Mouse (Mus musculus) MEL (cell line): ENCODE results near the gene Dot1l. TPM values are rescaled to one million over a fixed set of nuclear protein-coding genes. Genes with fewer than 3 reads are reported as not detected.

Experiments
- DNase-seq: peaks from one replicate; pipeline ENCODE4 v3.0.0; 2011; ENCODE audit warnings: low read depth, low spot score
- H3K27ac ChIP-seq: 2 replicates; pipeline ENCODE4 v1.5.1; 2012; ENCODE audit warnings: low read depth, mild to moderate bottlenecking, control low read depth, low read length, moderate library complexity; ENCODE audit not compliant: control insufficient read depth
- H3K27me3 ChIP-seq, 2 experiments: fragments of 150-350 bp in 1 of 2; sonication (generic) in 1 of 2; 2 replicates each; pipeline ENCODE4 v1.6.1; 2012; ENCODE audit warnings: low read length in 2 of 2, mild to moderate bottlenecking in 2 of 2, improper control_type of control experiment in 1 of 2, moderate library complexity in 1 of 2; ENCODE audit not compliant: insufficient read depth in 2 of 2, control insufficient read depth in 1 of 2
- H3K36me3 ChIP-seq, 2 experiments: 2 replicates each; pipeline ENCODE4 v1.6.1; 2012 to 2014; ENCODE audit warnings: low read length in 2 of 2, improper control_type of control experiment in 1 of 2, inconsistent platforms in 1 of 2, mild to moderate bottlenecking in 1 of 2; ENCODE audit not compliant: insufficient read depth in 2 of 2, control insufficient read depth in 1 of 2
- H3K4me1 ChIP-seq, 2 experiments: fragments of 150-350 bp in 1 of 2; sonication (generic) in 1 of 2; 2 replicates each; pipeline ENCODE4 v1.6.1; 2012; ENCODE audit warnings: low read length in 2 of 2, improper control_type of control experiment in 1 of 2, mild to moderate bottlenecking in 1 of 2; ENCODE audit not compliant: insufficient read depth in 2 of 2, control insufficient read depth in 1 of 2
- H3K4me3 ChIP-seq, 2 experiments: fragments of 150-350 bp in 1 of 2; sonication (generic) in 1 of 2; 2 replicates each; pipeline ENCODE4 v1.5.1; 2012; ENCODE audit warnings: low read depth in 2 of 2, low read length in 2 of 2, mild to moderate bottlenecking in 2 of 2, moderate library complexity in 2 of 2, control low read depth in 1 of 2, improper control_type of control experiment in 1 of 2; ENCODE audit not compliant: control insufficient read depth in 1 of 2, insufficient read depth in 1 of 2
- H3K79me2 ChIP-seq: 2 replicates; pipeline ENCODE4 v1.6.1; 2012; ENCODE audit warnings: mild to moderate bottlenecking, low read length, moderate library complexity; ENCODE audit not compliant: control insufficient read depth, poor library complexity, insufficient read depth
- H3K9ac ChIP-seq: 2 replicates; pipeline ENCODE4 v1.6.1; 2012; ENCODE audit warnings: low read depth, mild to moderate bottlenecking, control low read depth, low read length, moderate library complexity; ENCODE audit not compliant: control insufficient read depth, poor library complexity, severe bottlenecking
- H3K9me3 ChIP-seq: fragments of 150-350 bp; sonication (generic); replicated peaks from 2 replicates; pipeline ENCODE4 v1.6.1; 2012; ENCODE audit warnings: mild to moderate bottlenecking, low read length, improper control_type of control experiment, moderate library complexity; ENCODE audit not compliant: insufficient read depth
- BHLHE40 ChIP-seq: IDR thresholded peaks from 2 replicates; pipeline ENCODE4 v1.6.1; 2012; ENCODE audit warnings: low read depth, mild to moderate bottlenecking, inconsistent platforms, low read length, improper control_type of control experiment, borderline replicate concordance
- CHD1 ChIP-seq: IDR thresholded peaks from 2 replicates; pipeline ENCODE4 v1.6.1; 2012; ENCODE audit warnings: low read depth, mild to moderate bottlenecking, inconsistent platforms, low read length, improper control_type of control experiment
- CTCF ChIP-seq, 3 experiments: IDR thresholded peaks in 2 of 3; conservative IDR thresholded peaks in 1 of 3; 2 replicates each; pipeline ENCODE4 v1.5.1; 2011 to 2012; ENCODE audit warnings: low read length in 3 of 3, low read depth in 2 of 3, mild to moderate bottlenecking in 2 of 3, improper control_type of control experiment in 1 of 3, inconsistent platforms in 1 of 3, mixed read lengths in 1 of 3, moderate library complexity in 1 of 3; ENCODE audit not compliant: control insufficient read depth in 1 of 3, insufficient read depth in 1 of 3, poor library complexity in 1 of 3, severe bottlenecking in 1 of 3
- ELF1 ChIP-seq: IDR thresholded peaks from 2 replicates; pipeline ENCODE4 v1.6.1; 2014; ENCODE audit warnings: low read depth, mild to moderate bottlenecking, inconsistent platforms, low read length, improper control_type of control experiment, moderate library complexity
- HCFC1 ChIP-seq: IDR thresholded peaks from 2 replicates; pipeline ENCODE4 v1.6.1; 2012; ENCODE audit warnings: low read depth, mild to moderate bottlenecking, inconsistent platforms, low read length, improper control_type of control experiment, moderate library complexity
- MAFK ChIP-seq: IDR thresholded peaks from 2 replicates; pipeline ENCODE4 v1.6.1; 2011; ENCODE audit warnings: low read depth, mild to moderate bottlenecking, low read length, improper control_type of control experiment, borderline replicate concordance
- MAX ChIP-seq: IDR thresholded peaks from 2 replicates; pipeline ENCODE4 v1.6.1; 2011; ENCODE audit warnings: low read length, improper control_type of control experiment
- MAZ ChIP-seq: IDR thresholded peaks from 2 replicates; pipeline ENCODE4 v1.6.1; 2012; ENCODE audit warnings: low read depth, mild to moderate bottlenecking, inconsistent platforms, low read length, improper control_type of control experiment
- MXI1 ChIP-seq: IDR thresholded peaks from 2 replicates; pipeline ENCODE4 v1.6.1; 2011; ENCODE audit warnings: mild to moderate bottlenecking, low read depth, low read length, improper control_type of control experiment
- MYB ChIP-seq: IDR thresholded peaks from 2 replicates; pipeline ENCODE4 v1.6.1; 2011; ENCODE audit warnings: mild to moderate bottlenecking, low read depth, low read length, improper control_type of control experiment
- MYC ChIP-seq: IDR thresholded peaks from 2 replicates; pipeline ENCODE4 v1.6.1; 2011; ENCODE audit warnings: low read depth, mild to moderate bottlenecking, low read length, improper control_type of control experiment, moderate library complexity
- NELFE ChIP-seq: IDR thresholded peaks from 2 replicates; pipeline ENCODE4 v1.6.1; 2011; ENCODE audit warnings: low read depth, low read length, improper control_type of control experiment
- NRF1 ChIP-seq: IDR thresholded peaks from 2 replicates; pipeline ENCODE4 v1.6.1; 2014; ENCODE audit warnings: low read depth, mild to moderate bottlenecking, inconsistent platforms, low read length, improper control_type of control experiment, moderate library complexity; ENCODE audit not compliant: poor library complexity, insufficient read depth, severe bottlenecking
- POLR2A ChIP-seq, 2 experiments: IDR thresholded peaks; 2 replicates each; pipeline ENCODE4 v1.6.1; 2011 to 2012; ENCODE audit warnings: low read length in 2 of 2, mild to moderate bottlenecking in 2 of 2, control low read depth in 1 of 2, improper control_type of control experiment in 1 of 2, low read depth in 1 of 2, moderate library complexity in 1 of 2; ENCODE audit not compliant: control insufficient read depth in 1 of 2, insufficient read depth in 1 of 2, poor library complexity in 1 of 2
- POLR2AphosphoS2 ChIP-seq: IDR thresholded peaks from 2 replicates; pipeline ENCODE4 v1.6.1; 2011; ENCODE audit warnings: low read length, improper control_type of control experiment
- RAD21 ChIP-seq: IDR thresholded peaks from 2 replicates; pipeline ENCODE4 v1.6.1; 2011; ENCODE audit warnings: mild to moderate bottlenecking, low read depth, low read length, improper control_type of control experiment
- SIN3A ChIP-seq: IDR thresholded peaks from 2 replicates; pipeline ENCODE4 v1.6.1; 2012; ENCODE audit warnings: low read length, improper control_type of control experiment, inconsistent platforms
- SMC3 ChIP-seq: IDR thresholded peaks from 2 replicates; pipeline ENCODE4 v1.6.1; 2011; ENCODE audit warnings: low read depth, low read length, improper control_type of control experiment
- TBP ChIP-seq: IDR thresholded peaks from 2 replicates; pipeline ENCODE4 v1.8.0; 2011; ENCODE audit warnings: low read depth, low read length, improper control_type of control experiment
- TCF12 ChIP-seq: IDR thresholded peaks from 2 replicates; pipeline ENCODE4 v1.6.1; 2014; ENCODE audit warnings: low read depth, mild to moderate bottlenecking, inconsistent platforms, low read length, improper control_type of control experiment, moderate library complexity
- UBTF ChIP-seq: IDR thresholded peaks from 2 replicates; pipeline ENCODE4 v1.6.1; 2012; ENCODE audit warnings: low read depth, mild to moderate bottlenecking, inconsistent platforms, low read length, improper control_type of control experiment, moderate library complexity, borderline replicate concordance; ENCODE audit not compliant: insufficient read depth
- USF1 ChIP-seq: IDR thresholded peaks from 2 replicates; pipeline ENCODE4 v1.6.1; 2014; ENCODE audit warnings: low read depth, mild to moderate bottlenecking, inconsistent platforms, low read length, improper control_type of control experiment, moderate library complexity
- polyA plus RNA-seq, 2 experiments: library from polyadenylated mRNA; stranded (reverse) in 1 of 2; unstranded in 1 of 2; fragments of >175 nt in 1 of 2; fragments of >200 nt in 1 of 2; gene quantifications; 2 replicates each; pipeline versions ENCODE4 v1.2.1 to v1.2.4; 2012; ENCODE audit warnings: low replicate concordance in 2 of 2, low read depth in 1 of 2; ENCODE audit not compliant: insufficient read length in 2 of 2, insufficient read depth in 1 of 2, missing spikeins in 1 of 2
- total RNA-seq: library from RNA; depleted of rRNA; stranded (reverse); fragments of 300-350 nt; gene quantifications from 2 replicates; pipeline ENCODE4 v1.2.3, GENCODE M21; 2012

The Dot1l gene
- total and polyA plus RNA-seq, 3 experiments, result 15.0 to 70.6 TPM; not detected in 1

DNA sequence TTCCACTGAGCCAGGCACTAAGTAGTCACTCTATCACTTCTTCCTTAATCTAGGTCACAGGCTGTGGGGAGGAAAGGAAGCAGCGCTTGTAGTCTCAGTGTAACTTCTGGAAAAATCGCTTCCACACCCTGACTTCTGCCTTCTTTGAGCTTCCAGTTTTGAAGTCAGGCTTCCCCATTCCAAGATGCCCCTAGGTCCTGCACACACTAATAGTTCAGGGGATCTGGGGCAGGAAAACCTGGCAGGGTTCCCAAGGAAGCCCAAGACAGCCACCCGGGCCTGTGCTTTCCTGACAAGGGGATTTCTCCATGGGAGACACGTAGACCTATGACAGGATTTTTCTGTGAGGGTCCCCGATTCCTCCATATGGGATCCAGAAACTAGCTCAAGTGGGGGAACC is 13.9 kb upstream of the Dot1l start:
- Histone ChIP-seq H3K4me1 (peaks cover 0 to 22% of the 10 kb centered on the region in 2 experiments; a peak in 2 of 4 replicates), H3K9ac (peak overlapping the region; percentile 84)
- DNase-seq, result peak; percentile 62

DNA sequence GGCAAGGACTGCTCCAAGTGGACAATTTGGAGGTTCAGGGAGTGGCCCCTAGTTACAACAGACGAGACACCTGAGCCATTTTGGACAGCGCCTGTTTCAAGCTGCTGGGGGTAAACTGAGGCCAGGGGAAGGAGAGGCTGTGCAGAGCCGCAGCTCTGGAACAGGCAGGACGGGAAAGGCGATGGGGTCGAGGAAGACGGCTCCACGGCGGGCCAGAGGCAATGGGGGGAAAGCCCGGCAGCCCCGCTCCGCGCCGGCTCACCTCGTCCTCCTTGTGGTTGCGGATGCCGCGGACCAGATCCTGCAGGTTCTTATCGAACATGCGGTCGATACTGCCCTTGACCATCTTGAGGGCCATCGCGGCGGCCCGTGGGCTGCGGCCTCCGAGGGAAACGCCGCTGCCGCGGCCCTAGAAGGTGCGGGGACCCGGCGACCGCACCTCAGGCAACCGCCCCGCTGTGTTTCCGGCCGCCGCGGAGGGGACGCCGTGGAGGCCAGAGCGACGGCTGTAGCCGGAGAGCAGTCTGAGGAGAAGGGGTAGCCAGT is 13.3 kb upstream of the Dot1l start:
- Histone ChIP-seq H3K27ac (0 out of 2 replicates have a peak overlapping the region, but pooled peaks have one; percentile 19), H3K79me2 (peaks cover 40% of the 10 kb centered on the region), H3K9ac (peak overlapping the region; percentile 84), H3K36me3 (peaks cover 0 to 4% of the 10 kb centered on the region in 2 experiments; a peak in 2 of 4 replicates), H3K4me1 (peaks cover 0 to 22% of the 10 kb centered on the region in 2 experiments; a peak in 2 of 4 replicates), H3K27me3 (no peaks in the 10 kb centered on the region), H3K4me3 (peak overlapping the region; percentile 83 to 97), H3K9me3 (no peaks in the 10 kb centered on the region)
- no peak for DNase-seq
- 0 out of 2 replicates have a peak, but pooled peaks have one; percentile 31 for TF ChIP-seq UBTF
- TF ChIP-seq RAD21, result no peak

More for the DNA sequence above, 13.9 kb upstream of the Dot1l start:
- no peak for TF ChIP-seq SMC3
- TF ChIP-seq MAFK, result no peak
- Histone ChIP-seq H3K9me3 (no peaks in the 10 kb centered on the region), H3K79me2 (peaks cover 40% of the 10 kb centered on the region), H3K27ac (no peak overlapping the region), H3K36me3 (peaks cover 0 to 4% of the 10 kb centered on the region in 2 experiments; a peak in 2 of 4 replicates), H3K27me3 (no peaks in the 10 kb centered on the region), H3K4me3 (peak overlapping the region; percentile 83 to 97)

DNA sequence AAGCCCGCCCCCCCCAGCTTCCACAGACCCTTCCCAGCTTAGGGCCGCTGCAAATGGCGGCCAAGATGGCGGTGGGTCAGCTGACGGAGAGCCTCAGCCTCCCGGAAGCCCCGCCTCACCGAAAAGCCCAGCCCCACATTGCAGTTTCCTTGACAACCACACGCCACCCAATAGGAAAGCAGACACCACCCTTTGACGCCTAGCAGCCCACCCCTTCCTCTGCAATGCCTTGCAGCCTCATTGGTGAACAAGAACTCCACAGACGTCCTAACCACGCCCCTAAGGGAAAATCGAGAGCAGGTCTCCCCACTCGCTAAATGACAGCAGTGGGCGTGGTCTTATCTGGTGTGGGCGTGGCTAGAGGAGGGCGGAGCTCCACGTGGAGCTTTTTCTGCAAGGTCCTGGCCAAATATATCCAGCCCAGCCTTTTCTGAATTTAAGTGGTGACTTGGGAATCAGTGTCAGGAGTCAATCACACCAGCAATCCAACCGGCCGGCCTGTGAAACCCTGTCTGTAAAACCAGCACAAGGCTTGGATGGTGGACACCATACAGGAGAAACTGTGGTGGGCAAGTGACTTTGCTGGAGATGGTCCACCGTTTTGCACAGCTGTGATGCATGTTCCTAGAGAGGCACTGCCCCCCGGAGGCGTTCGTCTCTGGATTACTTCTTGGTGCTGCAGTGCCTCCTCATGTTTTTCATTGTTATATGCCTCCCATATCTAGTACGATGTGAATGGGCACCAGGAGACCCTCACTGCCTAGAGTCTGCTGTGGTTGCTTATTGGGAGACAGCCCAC is 12.6 kb upstream of the Dot1l start, which contains the start of gene Ap3d1:
Gene Ap3d1, minus strand, starts transcription at position 85 of the 799 bp plus-strand sequence.
- Histone ChIP-seq H3K36me3 (peaks cover 0 to 4% of the 10 kb centered on the region in 2 experiments; a peak in 2 of 4 replicates), H3K9ac (peak within 1 kb of the TSS; percentile 84), H3K9me3 (no peaks in the 10 kb centered on the region), H3K4me1 (peaks cover 0 to 20% of the 10 kb centered on the region in 2 experiments; a peak in 2 of 4 replicates), H3K27me3 (no peaks in the 10 kb centered on the region), H3K79me2 (peaks cover 37% of the 10 kb centered on the region), H3K27ac (0 out of 2 replicates have a peak within 1 kb of the TSS, but pooled peaks have one; percentile 19), H3K4me3 (peak within 1 kb of the TSS; percentile 83 to 97)
- DNase-seq, result peak; percentile 100
- peak; percentile 83 for TF ChIP-seq HCFC1
- peak; percentile 32; the same call in 1 of the 2 replicates for TF ChIP-seq TCF12
- peak; percentile 68; the same call in 1 of the 2 replicates for TF ChIP-seq POLR2AphosphoS2
- TF ChIP-seq MAZ, result peak; percentile 44; the same call in 1 of the 2 replicates
- no peak for TF ChIP-seq CHD1
- TF ChIP-seq USF1, result peak; percentile 94
- peak in 1 of 2 experiments; percentile 64; a peak in 1 of 4 replicates for TF ChIP-seq POLR2A (IDR thresholded peaks at IDR 0.05; ENCODE audit: control insufficient read depth in 1 of 2, insufficient read depth in 1 of 2, low read depth in 1 of 2, low read length in 2 of 2, poor library complexity in 1 of 2)
- peak; percentile 92 for TF ChIP-seq ELF1
- peak; percentile 90 for TF ChIP-seq MAX
- TF ChIP-seq RAD21, result peak; percentile 13; the same call in 1 of the 2 replicates
- TF ChIP-seq SIN3A, result peak; percentile 93
- TF ChIP-seq NRF1, result peak; percentile 44; the same call in 1 of the 2 replicates
- peak; percentile 70 for TF ChIP-seq NELFE
- TF ChIP-seq MYB, result no peak
- TF ChIP-seq MXI1, result peak; percentile 99
- TF ChIP-seq CTCF (IDR thresholded peaks at IDR 0.05 in 2 of 3, conservative IDR thresholded peaks at IDR 0.05 in 1 of 3; ENCODE audit: control insufficient read depth in 1 of 3, insufficient read depth in 1 of 3, low read depth in 2 of 3, low read length in 3 of 3, poor library complexity in 1 of 3, severe bottlenecking in 1 of 3), result peak in 1 of 3 experiments; percentile 30; a peak in 2 of 6 replicates
- no peak for TF ChIP-seq BHLHE40
- peak; percentile 79 for TF ChIP-seq MYC
- 0 out of 2 replicates have a peak, but pooled peaks have one; percentile 43 for TF ChIP-seq TBP
